Mouse (Mus musculus) lung, postnatal 14 days (tissue): ENCODE measurements at regions not wholly inside any gene's neighbourhood (a gene's known extent, or its start where the extent isn't known, plus 50 kb on each side); places are given as distances from the start of the nearest gene placed in this dataset.
A peak's percentile ranks its signal among the peaks of the same experiment; 100 is the strongest.
"Not testable (repeated sequence)": the region's sequence is repeated elsewhere in the genome, so short reads cannot be mapped to it uniquely, and the experiment has no call there.

Source experiments
- DNase-seq: peaks from one replicate; pipeline ENCODE4 v3.0.0; 2021

DNA sequence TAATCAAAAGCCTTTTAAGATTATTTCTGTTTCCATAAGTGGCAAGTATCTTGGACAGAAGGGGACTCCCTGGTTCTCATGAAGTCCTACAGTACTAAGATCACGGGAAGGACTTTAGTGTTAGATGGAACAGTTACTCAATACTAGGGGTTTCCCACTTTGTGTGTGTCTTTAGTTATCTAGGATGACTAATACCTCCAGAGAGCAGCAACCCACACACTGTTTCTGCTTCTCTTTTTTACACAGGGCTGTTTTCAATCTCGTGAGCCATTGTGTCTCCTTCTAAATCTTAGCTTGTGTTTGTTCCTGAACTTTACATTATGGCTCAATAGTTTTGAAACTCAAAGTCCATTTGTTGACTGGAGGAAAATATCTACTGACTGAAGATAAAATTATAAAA lies 496.5 kb upstream of the Impg1 start:
- DNase-seq: no peak

DNA sequence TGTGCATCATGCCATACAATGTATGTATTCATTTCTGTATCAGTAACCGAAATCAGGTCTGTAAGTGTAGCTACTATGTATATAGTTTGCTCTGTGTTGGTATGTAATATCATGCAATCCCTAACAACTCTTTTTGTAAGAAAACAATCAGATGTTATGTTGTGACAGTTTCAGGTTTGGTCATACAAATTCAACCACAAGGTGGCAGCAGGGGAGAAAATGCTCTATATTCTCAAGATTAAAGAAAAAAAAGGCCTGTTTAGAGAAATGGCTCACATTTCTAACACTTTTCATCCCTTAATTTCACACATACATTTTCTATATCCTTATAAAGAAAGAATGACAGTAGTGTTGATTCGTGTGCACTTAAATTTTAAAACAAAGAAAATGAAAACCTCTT lies 477.7 kb upstream of the Impg1 start:
- DNase-seq: no peak

DNA sequence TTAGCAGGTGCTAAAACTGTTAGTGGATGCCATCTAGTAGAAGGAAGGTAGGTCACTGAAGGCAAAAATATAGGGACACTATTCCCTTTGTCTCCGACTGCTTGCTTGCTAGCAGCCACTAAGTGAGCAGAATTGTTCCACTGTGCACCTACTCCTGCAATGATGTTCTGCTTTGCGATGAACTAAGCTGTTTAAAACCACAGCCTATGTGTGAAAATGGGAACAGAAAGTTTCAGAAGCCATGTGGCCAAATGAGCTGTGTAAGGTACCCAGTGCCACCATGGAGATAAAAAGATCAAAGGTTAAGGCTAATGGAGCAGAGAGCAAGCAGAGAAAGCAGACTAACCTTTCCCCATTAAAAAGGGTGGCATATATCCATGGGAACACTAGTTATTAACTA lies 476.1 kb upstream of the Impg1 start:
- no peak for DNase-seq

DNA sequence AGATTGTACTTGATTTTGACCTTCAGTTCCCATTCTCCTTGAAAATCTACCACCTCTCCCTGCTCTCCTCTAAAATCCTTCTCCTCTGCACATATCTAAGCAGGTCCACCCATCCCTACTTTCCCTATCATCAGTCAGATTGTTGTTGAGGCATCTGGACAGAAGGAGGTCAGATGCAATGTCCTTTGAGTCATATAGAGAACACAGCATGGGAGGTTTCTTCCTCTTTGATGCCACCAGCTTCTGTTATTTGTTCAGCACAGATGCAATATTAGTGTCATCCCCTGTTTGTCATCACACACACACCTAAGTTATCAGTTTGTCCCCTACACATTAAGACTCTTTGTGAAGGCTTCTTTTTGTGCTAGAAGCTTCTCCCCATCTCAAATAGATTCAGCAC lies 473.0 kb upstream of the Impg1 start:
- DNase-seq: no peak

DNA sequence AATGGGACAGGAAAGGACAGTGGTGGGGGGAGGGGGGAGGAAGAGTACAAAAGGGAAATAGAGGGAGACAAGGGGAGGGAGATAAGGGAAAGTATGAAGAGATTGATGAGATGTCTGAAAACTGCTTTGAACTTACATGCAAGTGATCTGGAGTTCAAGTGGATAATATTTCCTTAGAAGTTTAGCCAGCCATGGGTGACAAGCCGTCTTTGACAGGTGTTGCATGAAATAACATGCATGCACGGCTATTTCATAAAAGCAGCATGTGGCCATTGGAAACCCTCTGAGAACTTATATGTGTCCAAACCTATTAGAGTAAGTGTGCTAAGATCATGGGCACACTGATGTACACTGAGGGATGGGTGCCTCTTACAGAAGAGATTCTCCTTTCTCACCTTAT lies 465.3 kb upstream of the Impg1 start:
- no peak for DNase-seq

DNA sequence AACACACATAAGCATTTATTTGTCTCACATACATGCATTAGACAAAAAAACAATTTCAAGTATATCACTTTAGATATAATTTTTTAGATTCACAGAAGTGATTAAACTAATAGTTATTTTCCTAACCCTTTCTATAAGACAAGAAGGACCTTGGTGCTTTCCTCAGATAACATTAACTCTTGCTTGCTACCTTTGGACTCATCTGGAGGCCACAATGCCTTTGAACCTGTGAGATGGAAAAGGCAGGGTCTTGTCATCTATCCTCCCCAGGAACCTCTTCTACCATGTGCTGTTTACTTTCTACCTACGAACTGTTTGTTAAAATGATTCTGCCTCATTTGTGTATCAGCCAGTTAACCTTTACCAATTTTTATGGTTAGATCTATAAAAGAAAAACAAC lies 455.0 kb upstream of the Impg1 start:
- no peak for DNase-seq

DNA sequence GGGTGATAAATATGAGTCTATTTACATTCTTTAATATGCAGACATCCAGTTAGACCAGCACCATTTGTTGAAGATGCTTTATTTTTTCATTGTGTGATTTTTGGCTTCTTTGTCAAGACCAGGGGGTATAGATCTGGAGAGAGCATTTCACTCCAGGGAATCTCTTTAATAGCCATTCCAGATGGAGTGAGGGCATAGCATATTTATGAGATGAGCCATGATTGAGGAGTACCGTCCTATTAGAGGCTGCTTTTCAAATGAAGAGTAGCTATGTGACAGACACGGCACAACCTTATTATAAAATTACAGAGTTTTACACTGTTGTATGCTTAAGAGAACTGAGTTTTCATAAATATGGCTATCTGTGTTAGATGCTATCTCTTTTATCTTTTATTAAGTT lies 448.6 kb upstream of the Impg1 start:
- DNase-seq: no peak

DNA sequence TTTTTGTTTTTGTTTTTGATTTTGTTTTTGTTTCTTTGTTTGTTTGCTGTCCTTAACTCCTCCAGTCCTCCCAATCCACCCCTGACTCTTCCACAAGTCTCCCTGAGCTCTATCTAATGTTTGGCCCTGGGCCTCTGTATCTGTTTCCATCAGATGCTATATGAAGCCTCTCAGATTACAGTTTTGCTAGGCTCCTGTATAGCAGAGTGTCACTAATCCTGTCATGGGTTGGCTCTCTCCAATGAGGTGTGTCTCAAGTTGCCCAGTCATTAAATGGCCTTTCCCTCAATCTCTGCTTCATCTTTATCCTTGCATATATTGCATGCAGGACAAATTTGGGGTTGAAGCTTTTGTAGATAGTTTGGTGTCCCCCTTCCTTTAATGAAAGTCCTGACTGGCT lies 446.9 kb upstream of the Impg1 start:
- no peak for DNase-seq

DNA sequence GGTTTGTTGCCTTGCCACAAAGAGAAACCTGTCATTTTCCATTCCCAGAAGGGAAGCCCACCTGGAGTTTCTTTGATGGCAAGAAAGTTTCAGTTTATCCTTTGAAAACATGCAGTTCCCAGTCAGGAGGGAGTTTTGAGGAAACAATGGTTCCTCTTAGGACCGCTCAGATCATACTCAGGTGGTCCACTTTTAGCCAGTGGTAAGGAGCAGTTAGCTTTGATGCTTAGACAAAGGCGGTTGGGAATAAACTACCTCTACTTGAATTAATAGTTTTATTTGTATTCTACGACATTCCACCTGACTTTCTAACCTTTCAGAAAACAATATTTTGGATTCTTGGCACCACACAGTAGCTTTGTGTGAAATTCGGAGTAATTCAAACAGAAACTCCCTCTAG lies 401.5 kb upstream of the Impg1 start:
- no peak for DNase-seq

DNA sequence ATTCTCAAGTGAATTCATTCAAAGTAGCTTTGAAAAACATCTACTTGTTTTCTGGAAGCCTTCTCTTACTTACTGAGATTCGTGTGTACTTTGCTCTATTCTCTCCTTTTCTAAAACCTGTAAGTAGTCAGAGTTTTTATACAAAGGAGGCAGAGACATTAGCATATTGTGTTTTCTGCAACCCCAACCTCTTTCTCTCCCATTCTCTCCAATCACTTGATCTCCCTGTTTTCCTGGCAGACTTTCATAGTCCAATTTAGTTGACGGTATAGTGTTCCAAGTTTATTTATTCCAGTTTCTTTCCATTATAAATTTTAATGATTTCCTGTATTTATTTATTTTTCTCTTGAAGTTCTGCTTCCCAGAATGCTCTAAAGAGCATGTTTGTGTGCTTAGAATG lies 393.7 kb upstream of the Impg1 start:
- no peak for DNase-seq

DNA sequence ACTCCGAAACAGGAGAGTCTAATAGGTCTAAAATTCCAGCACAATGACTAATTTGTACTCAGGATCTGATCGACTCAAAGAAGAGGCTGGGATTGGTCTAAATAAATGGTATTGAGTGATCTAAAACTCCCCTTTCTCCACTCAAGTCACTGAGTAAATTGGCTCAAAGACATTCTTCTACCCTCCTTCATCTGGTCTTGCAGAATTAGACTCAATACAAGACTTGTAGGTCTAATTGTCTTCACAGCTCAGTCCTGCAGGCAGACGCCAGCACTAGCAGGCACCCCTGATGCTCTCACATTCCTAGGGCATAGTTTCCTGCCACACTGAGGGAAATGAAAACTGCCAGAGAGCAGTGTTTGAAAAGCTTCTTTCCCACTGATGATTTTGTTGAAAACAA lies 382.9 kb upstream of the Impg1 start:
- DNase-seq: no peak

DNA sequence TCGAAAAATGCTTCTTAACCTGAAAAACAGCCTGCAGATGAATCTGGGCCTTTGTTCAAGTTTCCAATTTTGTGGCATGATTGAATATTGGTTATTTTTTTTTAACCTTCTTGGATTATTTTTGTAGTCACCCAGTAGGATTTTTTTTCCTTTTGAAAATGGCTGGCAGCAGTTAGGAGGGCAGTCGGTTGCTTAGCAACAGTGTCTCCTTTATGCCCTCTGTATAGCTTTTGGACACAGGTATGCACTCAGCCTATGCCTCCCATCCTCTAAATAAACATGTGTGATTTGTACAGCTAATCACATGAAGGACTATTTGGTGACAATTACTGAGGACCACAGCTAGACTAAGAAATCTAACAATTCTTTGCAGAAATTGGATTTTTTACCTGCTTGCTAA lies 367.5 kb upstream of the Impg1 start:
- no peak for DNase-seq

DNA sequence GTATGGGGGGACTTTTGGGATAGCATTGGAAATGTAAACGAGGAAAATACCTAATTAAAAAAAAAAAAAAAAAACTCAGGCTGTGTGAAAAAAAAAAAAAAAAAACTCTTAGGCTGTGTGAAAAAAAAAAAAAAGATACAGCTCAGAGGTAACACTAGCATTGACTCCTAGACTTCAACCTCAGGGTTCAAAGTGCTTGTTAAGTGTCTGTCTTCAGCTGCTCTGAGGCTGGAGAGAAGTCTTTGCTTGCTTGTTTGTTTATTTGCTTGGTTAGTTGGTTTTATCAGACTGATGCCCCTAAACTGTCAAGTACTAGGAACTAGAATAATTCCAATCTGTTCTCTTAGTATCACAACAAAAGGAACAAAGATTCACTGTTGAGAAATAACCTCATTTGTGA lies 360.1 kb upstream of the Impg1 start:
- DNase-seq: no peak

DNA sequence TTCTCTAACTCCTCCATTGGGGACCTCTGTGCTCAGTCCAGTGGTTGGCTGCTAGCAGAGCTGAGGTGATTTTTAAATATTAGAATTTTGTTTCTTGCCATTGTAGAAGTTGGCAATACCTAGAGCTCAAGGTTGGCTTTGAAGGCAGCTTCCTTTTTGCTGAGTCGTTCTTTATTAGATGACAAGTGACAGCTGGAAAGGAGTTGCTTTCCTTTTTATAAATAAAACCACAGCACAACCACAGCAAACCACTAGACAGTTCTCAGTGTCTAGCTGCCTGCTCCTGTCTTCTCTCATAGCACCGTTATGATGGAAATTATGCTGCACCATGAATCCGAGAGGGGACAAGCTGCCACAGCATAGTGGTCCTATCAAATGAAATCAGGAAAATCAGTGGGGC lies 354.8 kb upstream of the Impg1 start:
- no peak for DNase-seq

DNA sequence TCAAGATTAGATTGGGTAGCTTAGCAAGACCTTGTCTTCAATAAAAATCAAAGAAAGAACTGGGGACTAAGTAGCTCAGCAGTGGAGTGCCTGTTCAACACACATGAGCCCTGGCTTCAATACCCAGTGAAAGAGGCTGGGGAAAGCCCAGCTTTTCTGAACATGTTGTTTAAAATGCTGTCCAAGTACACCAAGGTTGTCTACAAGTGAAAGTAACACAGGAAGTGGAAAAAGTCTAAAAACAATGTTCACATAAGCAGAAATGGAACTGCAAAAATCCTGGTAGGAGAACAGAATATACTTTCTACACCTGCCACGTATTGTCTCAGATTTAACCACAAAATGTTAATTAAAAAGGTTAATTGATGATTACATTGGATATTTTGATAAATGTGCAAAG lies 353.8 kb upstream of the Impg1 start:
- no peak for DNase-seq

DNA sequence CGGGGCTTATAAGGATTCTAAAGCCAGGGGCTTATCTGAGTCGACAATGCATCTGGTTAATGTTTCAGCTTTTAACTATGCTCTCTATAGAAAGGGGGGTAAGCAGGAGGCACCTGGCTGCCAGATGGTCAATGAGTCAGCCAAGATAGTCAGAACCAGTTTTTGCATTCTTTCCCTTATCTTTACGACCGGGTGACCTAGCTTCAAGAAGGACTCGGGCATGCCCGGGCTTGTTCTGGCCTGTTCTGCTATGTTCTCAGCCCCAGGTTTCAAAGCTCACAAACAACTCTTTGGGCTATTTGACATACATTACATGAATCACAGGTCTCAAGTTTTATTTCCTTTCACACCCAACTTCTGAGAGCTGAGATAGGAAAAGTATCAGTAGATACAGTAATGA lies 348.6 kb upstream of the Impg1 start:
- DNase-seq: not testable (repeated sequence)

DNA sequence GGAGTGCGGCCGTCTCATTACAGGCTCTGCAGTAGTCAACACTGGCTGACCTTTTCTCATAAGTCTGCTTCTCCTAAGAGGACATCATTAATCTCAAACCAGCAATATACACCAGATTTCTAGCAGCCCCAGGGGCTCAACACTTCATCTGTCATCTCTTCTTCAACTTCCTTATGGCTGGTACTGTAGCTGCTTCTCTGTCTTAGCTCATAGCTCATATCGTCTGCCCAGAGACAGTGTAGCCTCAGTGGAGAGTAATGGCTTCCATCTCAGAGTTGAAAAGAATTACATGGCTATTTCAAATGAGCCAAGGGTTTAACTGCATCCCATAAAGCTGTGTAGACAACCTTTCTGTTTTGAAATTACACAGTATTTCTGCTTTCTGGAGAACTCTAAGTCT lies 326.2 kb upstream of the Impg1 start:
- no peak for DNase-seq

DNA sequence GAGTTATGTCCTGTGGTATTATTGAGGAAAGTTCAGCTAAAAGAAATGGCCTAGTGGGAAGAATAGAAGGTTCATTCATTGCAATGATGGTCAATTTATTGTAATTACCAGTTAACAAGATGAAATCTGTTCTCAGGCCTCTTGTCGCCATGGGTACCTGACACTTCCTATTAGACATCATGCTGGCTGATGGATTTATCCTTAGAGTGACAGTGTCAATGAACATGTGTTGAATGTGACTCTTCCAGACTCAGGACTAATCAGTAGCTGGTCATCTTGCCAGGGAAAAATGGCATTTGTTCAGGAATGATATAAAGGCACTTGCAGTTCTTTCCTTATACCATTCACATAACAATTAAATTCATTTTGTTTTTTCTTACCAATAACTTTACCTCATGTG lies 309.3 kb upstream of the Impg1 start:
- DNase-seq: no peak

DNA sequence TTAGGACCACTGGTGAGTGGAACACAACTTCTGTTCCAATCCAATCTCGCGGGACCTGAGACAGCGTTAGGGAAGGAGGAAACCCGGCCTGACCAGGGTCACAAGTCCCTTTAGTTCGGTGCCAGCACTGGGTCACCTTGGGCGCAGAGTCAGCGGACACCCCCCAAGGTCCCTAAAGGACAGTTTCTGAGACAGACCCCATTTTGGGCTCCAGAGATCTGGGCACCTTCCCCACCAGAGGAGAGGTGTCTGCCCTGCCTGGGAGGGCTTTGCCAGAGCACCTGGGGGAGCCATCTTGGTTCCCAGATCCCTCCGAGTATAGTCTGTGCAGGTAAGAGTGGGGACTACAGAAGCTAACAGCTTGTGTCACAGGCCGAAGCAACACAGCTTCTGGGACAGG lies 270.5 kb upstream of the Impg1 start:
- not testable (repeated sequence) for DNase-seq

DNA sequence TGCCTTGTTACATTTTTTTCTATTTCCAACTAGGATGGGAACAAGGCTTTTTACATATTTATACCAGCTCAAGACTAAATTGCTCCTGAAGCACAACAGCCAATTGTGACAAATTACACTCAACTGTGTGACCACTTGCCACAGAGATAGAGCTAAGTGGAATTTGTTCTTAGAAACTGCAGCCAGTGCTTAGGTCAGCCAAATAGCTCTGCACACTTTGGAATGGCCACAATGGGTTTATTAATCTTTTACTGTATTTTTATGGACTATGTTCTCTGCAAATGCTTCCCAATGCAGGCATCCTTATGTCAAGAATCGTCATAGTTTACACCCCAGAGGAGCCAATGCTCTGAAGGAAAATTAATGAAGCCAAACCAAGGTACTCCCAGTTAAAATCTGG lies 267.7 kb upstream of the Impg1 start:
- DNase-seq: no peak

DNA sequence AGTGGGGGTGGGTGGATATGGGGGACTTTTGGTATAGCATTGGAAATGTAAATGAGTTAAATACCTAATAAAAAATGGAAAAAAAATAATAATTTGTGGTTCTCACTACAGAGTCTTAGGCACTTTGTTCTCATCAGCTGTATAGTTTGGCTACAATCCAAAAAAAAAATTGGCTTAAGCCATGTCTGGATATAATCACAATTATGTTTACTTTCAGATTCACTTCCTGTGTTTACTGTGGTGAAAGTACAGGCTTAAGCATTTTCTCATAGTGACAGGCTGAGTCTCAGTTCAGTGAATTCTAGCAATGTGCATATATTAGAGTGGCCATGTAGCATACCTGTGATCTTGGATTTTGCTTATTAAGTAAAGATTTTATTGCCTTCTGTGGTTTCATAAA lies 258.4 kb upstream of the Impg1 start:
- no peak for DNase-seq

DNA sequence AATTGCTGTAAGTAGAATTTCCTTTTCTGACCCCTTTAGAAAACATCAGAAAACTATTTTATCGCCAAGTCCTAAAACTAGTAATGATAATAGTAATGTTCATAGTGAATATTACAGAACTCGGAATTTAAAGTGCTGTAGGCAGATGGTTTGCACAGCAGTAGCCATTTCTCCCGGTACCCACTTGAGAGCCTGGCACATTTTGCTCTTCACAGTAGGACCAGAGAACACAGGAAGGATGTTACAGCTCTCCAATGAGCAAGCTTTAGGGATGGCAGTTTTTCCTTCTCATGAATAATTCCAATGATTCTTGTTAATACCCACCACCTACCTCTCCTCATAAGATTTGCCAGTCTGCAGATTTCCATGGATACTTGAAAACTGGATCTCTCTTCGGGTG lies 253.2 kb upstream of the Impg1 start:
- no peak for DNase-seq

DNA sequence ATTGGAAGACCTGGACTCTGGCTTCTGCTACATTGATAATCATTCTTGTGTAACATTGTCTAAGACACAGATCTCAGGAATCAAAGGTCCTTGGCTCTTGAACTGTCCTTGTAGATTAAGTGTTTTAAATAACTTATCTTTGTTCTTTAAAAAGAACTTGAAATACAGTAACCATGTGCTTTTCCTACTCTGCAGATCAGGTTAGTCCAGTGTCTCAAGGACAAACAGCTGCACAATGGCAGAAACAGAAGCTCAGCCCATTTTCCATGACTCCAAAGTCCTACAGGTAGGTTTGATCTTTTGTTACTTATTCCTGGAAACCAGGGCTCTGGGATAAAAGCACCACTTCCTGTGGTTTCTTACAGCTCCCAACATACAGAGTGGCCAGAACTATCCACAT lies 244.5 kb upstream of the Impg1 start:
- DNase-seq: no peak

DNA sequence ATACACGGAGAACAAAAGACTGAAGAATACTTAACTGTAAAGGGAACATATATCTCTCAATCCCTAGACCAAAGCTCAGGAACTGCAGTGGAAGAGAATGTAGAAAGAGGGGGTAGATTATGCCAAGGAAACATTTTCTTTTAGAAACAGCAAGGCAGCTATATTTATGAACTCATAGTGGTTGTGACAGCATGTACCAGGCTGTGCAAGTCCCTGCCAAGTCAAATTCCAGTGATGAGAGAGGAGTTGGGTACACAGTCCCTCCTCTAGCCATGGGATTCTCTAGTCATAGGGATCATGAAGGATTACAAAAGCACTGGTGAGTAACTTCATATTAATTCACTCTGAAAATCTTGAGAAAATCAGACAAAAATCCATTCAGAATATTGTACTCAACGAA lies 240.0 kb upstream of the Impg1 start:
- DNase-seq: no peak

DNA sequence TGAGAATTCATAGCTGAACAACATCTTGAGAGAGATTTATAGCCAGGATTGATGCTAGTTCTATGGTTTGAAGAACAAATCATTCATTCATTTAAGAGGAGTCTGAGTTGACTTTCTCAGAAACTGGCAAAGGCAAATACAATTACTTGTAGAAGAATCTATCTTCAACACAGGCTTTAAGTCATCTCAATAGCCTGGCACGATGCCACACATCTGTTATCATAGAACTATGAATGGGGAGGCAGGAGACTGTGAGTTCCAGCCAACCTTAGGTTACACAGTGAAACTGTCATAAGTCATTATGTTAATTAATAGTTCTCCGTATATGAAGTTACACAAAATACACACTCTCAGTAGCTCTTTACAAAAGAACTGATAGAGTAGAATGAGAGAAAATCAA lies 231.9 kb upstream of the Impg1 start:
- DNase-seq: peak; percentile 3

DNA sequence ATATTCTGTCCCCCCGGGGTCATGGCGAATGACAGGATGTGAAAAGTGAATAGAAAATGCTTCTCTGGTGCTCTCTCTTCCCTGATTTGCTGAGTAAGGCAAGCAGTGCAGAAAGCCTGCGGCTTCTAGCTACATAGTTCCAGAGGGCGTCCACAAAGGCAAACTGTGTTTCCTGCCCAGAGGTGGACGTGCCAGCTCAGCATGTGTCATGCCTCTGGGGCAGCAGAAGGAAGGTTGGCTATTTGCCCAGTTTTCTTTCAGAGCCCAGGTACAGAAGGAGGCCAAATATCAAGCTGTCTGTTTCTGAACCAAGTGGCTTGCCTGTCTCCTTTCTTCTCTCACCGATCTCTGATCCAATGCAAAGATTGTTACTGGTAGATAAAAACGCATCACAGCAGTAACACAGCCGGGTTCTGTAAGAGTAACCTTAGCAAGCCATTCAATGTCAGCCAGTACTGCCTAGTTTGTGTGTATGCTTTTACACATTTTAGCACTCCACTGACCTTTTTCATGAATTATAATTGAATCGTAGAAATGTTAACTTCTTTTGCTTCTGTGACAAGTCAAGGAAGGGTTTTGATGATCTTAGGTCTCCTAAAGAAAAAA lies 223.3 kb upstream of the Impg1 start:
- no peak for DNase-seq
